Mouse (Mus musculus) cerebellum, adult 8-10 months (tissue): ENCODE measurements at regions not wholly inside any gene's neighbourhood (a gene's known extent, or its start where the extent isn't known, plus 50 kb on each side); places are given as distances from the start of the nearest gene placed in this dataset.
A peak's percentile ranks its signal among the peaks of the same experiment; 100 is the strongest.

Source experiments
- DNase-seq: peaks from one replicate; pipeline ENCODE4 v3.0.0; 2022

DNA sequence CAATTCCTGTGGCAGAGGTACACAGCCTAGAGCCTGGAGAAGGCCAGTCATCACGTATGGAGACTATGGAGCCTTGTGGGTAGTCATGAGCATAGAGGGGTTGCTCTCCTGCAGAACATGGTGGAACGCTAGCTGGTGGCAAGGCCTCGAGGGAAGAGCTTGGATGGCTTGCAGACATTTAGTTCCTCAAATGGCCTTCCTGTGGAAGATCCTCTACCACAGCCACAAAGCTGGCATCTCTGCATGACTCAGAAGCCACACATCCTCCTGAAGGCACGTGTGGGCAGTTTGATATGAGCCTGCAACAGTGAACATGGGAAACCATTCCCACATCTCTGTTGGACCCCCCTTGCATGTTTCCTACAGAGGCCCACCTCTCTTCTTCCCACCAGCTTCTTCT lies 547.9 kb upstream of the Lrrc6 start:
- DNase-seq, result no peak

DNA sequence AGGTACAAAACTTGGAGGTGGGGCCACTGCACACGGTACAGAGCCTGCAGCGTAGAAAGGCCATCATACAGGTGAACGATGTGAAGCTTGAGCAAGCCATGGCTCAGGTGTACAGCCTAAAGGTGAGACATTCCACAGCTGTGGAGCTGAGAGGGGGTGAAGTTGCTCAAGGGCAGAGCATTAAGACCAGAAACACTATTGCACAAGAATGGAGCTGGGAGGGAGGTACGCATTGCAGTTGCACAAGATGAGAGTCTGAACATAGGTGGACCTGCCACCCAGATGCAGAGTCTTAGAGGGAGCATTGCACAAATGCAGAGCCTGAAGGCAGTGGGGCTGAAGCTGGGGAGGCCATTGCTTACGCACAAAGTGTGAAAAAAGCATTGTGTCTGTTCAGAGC lies 547.4 kb upstream of the Lrrc6 start:
- DNase-seq, result no peak

DNA sequence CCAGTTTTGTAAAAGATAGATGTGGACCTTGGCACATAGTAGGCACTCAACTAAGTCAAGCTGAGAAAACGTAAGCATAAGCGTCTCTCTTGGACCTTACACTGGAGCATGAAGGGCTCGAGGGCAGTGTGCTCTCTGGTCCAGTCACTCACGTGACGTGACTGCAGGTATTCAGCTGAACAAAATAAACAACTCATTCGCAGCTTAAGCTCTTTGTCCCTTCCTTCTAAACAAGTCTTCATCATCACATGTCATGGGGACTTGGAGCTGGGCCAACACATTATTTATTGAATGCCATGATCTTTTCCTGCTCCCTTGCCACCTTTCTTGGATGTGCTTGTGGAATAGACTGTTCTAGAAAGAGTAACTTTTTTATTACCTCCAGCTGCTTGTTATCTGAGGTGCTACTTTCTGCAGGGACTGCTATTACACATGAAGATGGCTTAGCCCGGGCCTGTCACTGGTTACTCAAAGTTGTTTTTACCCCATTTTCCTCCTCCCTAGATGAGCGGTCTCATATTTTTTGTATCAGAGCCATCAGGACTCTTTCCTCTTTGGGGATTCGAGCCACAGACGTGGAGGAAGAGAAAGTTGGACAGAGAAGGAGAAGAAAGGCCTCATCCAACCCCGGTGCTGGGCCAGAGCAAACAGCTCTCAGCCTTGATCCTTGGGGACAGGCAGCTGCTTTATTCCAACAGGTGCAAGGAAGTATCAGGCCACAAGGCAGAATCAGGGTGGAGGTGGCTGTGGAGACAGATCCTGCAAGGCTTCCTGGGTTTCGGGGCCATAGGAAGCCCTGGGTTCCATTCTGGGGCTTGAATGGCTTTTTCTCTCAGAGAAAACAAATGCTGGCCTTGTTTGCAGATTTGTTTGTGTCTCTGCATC lies 545.5 kb upstream of the Lrrc6 start:
- DNase-seq, result no peak

DNA sequence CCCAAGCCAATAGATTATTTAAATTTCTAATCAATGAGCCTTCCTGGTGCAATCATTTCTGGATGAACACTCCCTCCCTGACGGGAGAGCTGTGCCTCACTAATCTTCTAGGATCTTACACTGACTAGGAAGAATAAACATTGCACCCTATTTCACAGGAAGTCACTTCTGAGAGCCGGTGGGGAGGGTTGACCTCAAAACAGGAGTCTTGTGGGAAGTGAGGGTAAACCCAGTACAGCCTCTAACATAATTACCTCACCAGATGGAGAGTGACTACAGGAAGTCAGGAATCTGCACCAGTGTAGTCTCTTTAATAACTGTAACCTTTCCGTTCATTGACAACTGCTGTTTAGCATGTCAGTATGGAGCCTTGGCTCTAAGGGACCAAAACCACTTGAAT lies 544.6 kb upstream of the Lrrc6 start:
- DNase-seq, result no peak

DNA sequence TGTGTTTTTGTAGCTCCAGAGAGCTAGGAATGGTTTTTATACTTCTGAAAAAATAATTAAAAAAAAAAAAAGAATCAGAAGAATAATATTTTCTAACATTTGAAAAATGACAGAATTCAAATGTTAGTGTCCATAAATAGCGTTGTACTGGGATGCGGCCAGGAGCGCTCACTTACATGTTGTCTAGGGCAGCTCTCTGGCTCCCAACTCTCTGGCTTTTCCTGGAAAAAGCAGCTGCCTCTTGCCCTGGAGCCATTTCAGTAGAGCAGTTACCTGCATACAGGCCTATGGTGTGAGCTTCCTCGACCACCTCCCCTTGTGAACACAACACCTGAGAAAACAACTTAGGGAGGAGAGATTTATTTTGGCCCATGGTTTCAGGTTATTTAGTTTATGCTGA lies 544.1 kb upstream of the Lrrc6 start:
- no peak for DNase-seq

DNA sequence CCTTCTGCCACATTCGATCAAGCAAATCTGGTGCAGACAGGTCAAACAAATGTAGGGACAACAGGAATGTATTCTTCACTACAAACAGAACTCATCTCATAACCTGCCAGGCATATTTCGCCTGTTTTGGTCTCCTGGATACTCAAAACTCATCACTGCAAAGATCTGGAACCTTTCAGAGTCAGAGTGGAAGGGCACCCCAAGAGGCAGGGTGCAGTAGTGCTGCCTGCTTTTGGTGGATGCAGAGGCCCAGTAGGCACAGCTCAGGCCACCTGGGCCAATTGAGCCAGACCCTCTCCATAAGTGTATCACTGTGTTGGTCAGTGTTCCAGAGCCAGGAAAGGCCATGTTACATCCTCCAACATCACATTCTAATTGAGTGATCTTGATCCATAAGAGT lies 541.4 kb upstream of the Lrrc6 start:
- no peak for DNase-seq

DNA sequence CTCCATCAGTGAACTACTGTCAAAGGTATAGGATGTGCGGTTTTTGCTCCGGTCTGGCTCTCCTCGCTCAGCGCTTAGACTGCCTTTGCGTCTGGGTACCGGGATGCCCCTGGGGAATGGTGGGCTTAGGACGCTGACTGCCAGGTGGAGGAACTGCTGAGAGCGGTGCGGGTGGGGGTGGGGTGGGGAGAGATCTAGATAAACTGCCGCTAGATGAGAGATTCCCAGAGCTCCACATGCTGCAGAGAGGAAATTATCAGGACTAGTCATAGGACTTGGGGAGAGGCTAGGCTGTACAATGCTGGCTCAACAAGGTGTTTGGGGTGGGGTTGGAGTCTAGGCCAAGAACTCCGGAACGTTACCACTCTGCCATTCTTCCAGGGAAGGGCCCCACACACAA lies 539.5 kb upstream of the Lrrc6 start:
- DNase-seq, result no peak

DNA sequence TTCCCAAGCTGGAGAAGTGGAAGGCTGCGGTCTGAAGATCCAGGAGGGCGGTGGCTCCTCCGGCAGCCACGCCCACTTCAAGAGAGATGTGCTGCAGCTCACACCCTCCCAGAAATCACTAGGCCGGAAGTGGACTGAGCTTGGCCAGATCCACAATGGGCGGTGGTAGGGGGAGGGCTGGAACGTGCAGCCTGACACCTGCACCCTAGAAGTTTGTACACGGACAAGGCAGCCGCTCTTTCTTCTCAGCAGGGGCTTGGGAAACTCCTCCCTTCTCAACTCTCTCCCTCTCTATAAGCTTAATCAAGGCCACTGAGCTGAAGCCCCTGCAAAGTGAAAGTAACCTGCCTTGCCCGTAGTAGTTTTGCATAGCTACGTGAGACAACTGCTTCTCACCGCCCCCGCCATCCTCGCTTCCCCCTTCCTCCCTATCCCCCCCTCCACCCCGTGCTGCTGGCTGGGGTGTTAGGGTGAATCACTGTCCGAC lies 538.8 kb upstream of the Lrrc6 start:
- DNase-seq, result no peak

DNA sequence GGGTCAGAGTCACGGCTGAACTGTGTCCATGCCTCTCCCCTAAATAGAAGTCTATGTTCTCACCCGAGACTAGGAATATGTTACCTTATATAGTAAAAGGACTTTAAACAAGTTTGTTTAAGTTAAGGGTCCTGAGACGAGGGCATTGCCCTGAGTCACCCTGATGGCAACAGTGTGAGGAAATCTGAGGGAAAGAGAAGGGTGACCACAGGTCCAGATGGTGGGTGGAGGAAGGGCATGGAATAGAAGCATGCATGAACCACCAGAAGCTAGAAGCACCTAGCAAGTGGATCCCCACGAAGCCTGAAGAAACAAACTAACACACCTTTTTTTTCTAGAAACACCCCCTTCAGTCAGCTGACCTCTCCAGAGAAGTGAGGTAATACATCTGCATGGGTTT lies 536.9 kb upstream of the Lrrc6 start:
- DNase-seq, result no peak

DNA sequence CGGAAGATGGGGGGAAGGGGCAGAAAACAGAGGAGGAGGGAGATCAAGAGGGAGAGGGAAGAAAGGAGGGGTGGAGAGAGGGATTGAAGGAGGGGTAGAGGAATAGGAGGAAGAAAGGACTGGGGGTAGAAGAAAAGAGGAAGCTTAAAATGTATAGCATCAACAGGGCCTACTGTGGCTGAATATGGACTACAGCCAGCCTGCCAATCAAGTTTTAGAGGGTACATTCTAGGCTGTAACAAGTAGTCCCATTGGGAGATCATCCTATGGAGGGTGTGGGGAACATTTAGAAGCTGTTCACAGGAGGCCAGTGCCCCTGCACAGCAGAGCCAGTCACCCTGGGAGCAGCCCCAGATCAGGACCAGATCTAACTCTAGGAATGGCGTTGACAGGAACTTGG lies 535.6 kb upstream of the Lrrc6 start:
- no peak for DNase-seq

DNA sequence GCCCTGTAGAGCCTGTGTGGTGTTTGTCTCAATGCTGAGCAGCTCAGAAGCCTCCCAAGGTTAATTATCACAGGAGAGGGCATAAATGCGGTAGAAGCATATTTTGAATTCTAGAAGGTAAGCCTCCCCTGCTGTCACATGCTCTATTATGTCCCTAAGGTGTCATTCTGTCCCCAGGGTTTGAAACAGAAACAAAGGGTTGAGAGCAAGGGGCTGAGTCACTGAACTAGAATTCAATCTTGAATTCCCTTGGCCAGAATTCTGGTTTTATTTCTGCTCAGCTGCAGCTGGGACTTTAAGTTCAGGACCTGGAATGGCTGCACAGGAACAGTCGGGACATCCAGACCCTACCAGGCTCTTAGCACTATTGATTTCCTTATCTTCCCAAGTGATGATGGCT lies 533.2 kb upstream of the Lrrc6 start:
- DNase-seq, result no peak

DNA sequence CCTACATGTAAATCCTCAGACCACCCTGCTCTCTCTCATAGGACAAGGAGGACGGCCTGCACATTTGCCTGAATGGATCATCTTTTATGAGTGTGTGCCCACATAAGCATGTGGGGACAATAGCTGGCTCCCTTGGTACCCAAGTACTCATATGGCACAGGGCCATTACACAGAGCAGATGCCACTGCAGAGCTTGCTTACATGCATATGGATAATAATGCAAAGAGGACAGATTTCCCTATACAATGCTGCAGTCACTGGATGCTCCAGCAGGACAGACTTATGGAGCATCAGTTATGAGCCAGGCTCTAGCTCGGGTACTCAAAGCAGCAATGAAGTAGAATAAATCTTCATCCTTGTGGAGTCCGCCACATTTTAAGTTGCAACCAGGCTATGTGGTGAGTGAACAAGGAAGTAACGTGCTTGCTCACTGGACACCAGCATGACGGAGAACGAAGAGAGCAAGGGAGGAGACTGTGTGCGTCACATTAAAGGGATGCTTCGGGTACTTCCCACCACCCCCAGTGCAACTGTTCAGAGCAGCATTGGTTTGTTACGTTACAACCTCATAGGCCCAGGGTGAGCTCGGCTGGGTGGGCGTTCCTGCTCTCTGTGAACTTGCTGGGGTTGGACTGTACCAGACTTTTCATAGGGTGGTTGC lies 531.3 kb upstream of the Lrrc6 start:
- no peak for DNase-seq

DNA sequence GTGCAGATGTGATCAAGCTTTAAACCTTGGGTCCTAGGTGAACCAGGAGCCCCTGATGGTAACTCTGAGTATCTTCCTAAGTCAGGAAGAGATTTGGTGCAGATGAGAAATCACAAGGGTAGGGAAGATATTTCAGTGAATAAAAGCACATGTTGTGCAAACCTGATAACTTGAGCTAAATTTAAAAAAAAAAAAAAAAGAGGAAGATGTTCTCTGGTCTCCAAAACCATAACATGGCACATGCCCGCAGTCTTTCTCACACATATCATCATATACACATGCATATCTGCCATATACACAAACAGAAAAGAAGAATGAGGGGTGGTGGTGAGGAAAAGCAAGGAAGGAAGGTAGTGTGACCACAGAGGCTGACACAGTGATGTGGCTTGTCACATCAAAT lies 530.3 kb upstream of the Lrrc6 start:
- DNase-seq, result no peak

DNA sequence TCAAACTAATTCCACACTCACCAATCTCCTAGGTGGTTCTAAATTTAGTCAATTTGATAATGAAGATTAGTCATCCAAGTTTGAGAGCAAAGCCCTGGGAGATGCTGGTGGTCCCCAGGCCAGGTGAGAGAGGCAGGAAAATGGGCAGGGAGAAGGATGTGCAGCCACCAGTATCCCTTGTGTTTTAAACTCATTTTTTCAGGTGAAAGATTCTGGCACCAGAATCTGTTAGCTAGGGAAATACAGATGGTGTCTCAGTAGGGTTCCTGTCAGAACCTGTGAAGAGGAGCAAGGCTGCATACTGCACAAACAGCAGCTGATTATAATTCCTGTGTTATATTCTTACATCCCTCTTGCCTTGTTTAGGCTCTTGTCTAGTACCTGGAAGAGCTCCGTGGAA lies 527.5 kb upstream of the Lrrc6 start:
- peak; percentile 66 for DNase-seq

DNA sequence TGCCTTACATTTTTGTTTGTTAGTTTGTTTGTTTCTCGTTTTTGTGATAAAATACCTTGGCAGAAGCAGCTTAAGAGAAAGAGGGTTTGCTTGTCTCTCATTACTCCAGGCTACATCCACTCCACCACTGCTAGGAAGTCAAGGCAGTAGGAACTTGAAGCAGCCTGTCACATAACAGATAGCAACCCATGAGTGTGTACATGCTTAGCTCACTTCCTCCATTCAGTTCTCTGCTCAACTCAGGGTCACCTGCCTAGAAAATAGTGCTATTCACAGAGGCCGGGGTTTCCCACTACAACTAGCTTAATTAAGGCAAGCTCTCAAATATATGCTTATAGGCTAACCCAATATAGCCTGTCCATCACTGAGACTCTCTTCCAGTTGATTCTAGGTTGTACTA lies 527.0 kb upstream of the Lrrc6 start:
- DNase-seq, result no peak

DNA sequence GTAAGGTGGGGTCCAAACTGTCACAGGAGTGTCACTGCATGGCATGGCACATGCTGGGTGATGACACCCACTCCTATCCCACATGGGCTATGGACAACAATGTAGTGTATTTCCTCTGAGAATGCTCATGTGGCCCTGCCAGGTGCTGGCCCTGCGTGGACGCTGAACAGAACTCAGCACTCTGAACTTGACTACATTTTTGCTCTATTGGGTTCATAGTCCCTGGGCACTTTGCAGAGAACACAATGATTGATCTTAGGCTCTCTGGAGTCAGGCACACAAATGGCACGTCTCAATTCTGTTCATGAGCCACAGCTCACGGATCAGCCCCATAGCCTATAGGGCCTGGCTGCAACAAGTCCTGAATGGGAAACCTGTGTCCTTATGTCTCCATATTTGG lies 525.0 kb upstream of the Lrrc6 start:
- no peak for DNase-seq

DNA sequence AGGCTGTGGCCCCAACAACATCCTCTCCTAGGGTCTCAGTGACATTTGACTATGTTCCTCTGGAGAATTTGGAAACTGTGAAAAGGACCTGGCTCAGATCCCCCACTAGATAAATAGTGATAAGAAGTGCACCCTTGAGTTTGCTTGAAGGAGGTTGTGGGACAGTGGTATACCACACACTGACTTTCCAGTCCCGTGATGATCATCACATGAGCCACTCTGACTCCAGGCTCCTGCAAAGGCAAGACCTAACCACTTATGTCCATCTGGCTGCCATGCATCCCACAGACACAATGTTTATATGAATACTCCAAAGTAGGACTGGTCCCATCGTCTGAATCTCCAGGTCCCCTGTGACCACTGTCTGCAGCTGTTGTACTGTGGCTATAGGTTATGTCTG lies 523.7 kb upstream of the Lrrc6 start:
- DNase-seq, result no peak

DNA sequence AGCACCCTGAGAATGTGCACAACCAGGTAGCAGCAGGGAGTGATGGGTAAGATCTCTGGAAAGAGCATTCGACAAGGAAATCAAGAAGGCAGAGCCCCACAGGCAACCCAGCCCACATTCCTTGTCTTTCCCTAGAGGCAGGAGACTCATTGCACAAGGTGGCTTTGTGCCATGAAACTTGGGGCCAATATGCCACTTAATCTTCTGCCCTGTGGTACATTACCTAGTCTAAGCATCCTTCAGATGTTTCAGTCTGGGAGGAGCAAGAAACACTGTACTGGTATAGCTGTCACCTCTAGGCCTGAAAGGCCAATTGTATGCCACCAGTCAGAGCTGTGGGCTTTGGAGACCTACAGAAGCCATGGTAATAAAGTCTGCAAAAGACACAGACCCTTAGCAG lies 522.4 kb upstream of the Lrrc6 start:
- no peak for DNase-seq

DNA sequence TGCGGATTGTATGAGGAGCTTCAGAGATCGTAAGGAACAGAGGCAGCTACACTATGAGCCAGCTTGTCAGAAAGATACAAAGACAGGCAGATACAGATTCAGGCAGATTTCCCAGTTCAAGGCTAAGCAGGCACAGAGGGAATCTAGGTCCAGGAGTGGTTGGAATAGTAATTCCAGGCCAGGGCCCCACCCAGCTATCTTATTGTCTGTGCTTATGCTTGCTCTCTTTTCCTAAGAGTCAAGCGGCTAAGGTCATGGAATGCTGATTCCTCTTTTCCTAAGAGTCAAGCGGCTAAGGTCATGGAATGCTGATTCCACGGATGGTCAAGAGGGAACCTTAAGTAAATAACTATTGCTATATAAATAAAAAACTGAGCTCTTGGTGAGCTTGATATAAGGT lies 520.7 kb upstream of the Lrrc6 start:
- DNase-seq, result no peak

DNA sequence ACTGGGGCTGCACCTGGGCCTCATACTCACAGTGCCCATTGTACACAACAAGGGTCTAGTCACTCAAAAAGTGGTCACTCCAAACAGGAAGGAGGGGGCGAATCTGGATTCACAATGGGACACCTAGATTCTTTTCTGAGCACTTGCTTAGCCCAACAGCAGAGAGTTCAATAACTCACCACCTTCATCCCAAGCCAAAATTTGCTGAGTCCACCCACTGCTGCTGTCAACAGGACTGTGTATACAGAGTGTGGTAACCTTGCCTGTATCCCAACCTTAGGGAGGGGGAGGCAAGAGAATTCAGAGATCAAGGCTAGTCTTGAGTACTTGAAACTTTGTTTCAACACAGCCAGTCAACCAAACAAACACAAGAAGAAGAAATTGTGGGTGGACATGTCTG lies 519.2 kb upstream of the Lrrc6 start:
- no peak for DNase-seq

DNA sequence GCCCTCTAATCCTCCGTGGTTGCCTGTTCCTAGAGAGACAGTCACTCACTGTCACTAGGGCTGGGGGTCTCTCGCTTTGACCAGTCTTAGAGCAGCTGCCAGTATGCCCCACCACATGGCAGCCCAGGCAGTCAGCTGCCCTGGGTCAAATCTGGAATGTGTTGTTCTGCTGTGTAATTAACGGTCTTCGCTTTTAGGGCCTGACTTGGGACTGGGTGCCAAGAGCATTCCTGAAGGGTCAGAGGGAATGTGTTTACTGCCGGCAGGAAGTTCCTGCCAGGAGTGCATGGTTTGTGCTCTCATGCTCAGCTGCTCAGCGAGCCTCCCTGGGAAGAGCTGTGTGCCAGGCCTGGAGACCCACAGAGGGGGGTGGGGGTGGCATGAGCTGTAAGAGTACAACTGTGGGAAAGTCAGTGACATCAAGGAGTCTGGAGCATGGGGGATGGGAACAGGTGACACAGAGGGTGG lies 518.5 kb upstream of the Lrrc6 start:
- DNase-seq, result no peak
